Mouse (Mus musculus): ENCODE results near the gene Ppm1f.
"Not testable (repeated sequence)": the region's sequence is repeated elsewhere in the genome, so short reads cannot be mapped to it uniquely, and the experiment has no call there.

DNA sequence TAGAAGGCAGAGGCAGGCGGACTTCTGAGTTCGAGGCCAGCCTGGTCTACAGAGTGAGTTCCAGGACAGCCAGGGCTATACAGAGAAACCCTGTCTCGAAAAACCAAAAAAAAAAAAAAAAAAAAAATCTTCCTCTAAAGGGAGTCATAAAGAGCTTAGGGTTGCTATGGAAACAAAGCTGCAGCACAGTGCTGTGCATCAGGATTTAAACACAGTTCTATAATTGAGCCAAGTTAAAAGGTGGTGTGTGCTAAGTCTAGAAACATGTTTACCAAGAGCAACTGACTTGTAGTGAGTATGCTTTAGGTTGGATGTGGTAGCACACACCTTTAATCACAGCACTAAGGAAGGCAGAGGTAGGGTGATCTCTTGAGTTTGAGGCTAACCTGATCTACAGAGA, 32.6 kb downstream of the Ppm1f start:
- TF ChIP-seq POLR2A (IDR thresholded peaks at IDR 0.05; ENCODE audit: borderline replicate concordance, extremely low read depth, insufficient read depth, insufficient read length, poor library complexity, severe bottlenecking); CTCF (IDR thresholded peaks at IDR 0.05; ENCODE audit: borderline replicate concordance, extremely low read depth, insufficient read depth, insufficient read length): not testable (repeated sequence)

All from brain, embryonic 14.5 days (tissue).